In genomic region chr16:16559016-16559877, GRCm38 (mm10) we compare ENCODE assay signal across 8 mouse cellular contexts. TPM values are rescaled to one million over a fixed set of nuclear protein-coding genes. Genes with fewer than 3 reads are reported as not detected.
DNase-seq lines count a peak whose midpoint lies in the region; ATAC-seq lines count a peak whose summit lies in the region.

No protein-coding gene starts in this region.

- no peaks in the 10 kb centered on the region for H3K9me3 ChIP-seq in heart, embryonic 11.5 days (replicated peaks; ENCODE audit: control insufficient read depth, low read length)
- H3K9me3 ChIP-seq in hindbrain, embryonic 12.5 days (replicated peaks) = no peaks in the 10 kb centered on the region
- no peaks in the 10 kb centered on the region for H3K9me3 ChIP-seq in midbrain, embryonic 11.5 days (ENCODE audit: control insufficient read depth, low read length)

- no peaks in the 10 kb centered on the region for H3K36me3 ChIP-seq in heart, embryonic 11.5 days (ENCODE audit: control insufficient read depth, insufficient read depth, low read length)
- H3K36me3 ChIP-seq in hindbrain, embryonic 12.5 days = no peaks in the 10 kb centered on the region
- H3K36me3 ChIP-seq in midbrain, embryonic 11.5 days (ENCODE audit: control insufficient read depth, insufficient read depth, low read length) = no peaks in the 10 kb centered on the region

- DNase-seq in heart, adult 9 months (ENCODE audit: low spot score in 2 of 2) = no peak
- peak; percentile 32 for DNase-seq in brain, embryonic 18.5 days (ENCODE audit: low read depth, low spot score)
- DNase-seq in midbrain, embryonic 11.5 days (ENCODE audit: low spot score, missing footprints) = peak; percentile 91
- DNase-seq in ovary, postnatal 10 days (ENCODE audit: low spot score) = no peak
- no peak for DNase-seq in ovary, postnatal 36 days (ENCODE audit: low spot score)

- H3K4me3 ChIP-seq in heart, embryonic 11.5 days (ENCODE audit: low read depth, low read length) = no peak overlapping the region; the same call in 1 of the 2 replicates
- peak overlapping the region; percentile 50 for H3K4me3 ChIP-seq in hindbrain, embryonic 12.5 days
- H3K4me3 ChIP-seq in midbrain, embryonic 11.5 days (ENCODE audit: low read depth, low read length) = peak overlapping the region; percentile 44

- no peak overlapping the region for H3K9ac ChIP-seq in heart, embryonic 11.5 days (ENCODE audit: low read depth, low read length)
- peak overlapping the region; percentile 61 for H3K9ac ChIP-seq in hindbrain, embryonic 12.5 days
- H3K9ac ChIP-seq in midbrain, embryonic 11.5 days (ENCODE audit: low read length) = peak overlapping the region; percentile 66

- H3K4me2 ChIP-seq in heart, embryonic 11.5 days = peak overlapping the region; percentile 54
- H3K4me2 ChIP-seq in hindbrain, embryonic 12.5 days (replicated peaks) = peak overlapping the region; percentile 61
- peak overlapping the region; percentile 44 for H3K4me2 ChIP-seq in midbrain, embryonic 11.5 days

- H3K4me1 ChIP-seq in heart, embryonic 11.5 days (ENCODE audit: control insufficient read depth, insufficient read depth, low read length) = peaks cover 8% of the 10 kb centered on the region; the same call in 1 of the 2 replicates
- peaks cover 17% of the 10 kb centered on the region for H3K4me1 ChIP-seq in hindbrain, embryonic 12.5 days
- H3K4me1 ChIP-seq in midbrain, embryonic 11.5 days (ENCODE audit: control insufficient read depth, insufficient read depth, low read length) = peaks cover 12% of the 10 kb centered on the region

- no peaks in the 10 kb centered on the region for H3K27me3 ChIP-seq in heart, embryonic 11.5 days (ENCODE audit: control insufficient read depth, insufficient read depth, low read length)
- H3K27me3 ChIP-seq in hindbrain, embryonic 12.5 days = no peaks in the 10 kb centered on the region
- peaks cover 5% of the 10 kb centered on the region; the same call in 1 of the 2 replicates for H3K27me3 ChIP-seq in midbrain, embryonic 11.5 days (ENCODE audit: control insufficient read depth, insufficient read depth, low read length)

- 55% methylated on average over 3 of the region's 3 CpGs for WGBS in heart, embryonic 11.5 days (ENCODE audit: insufficient replicate concordance)
- WGBS in hindbrain, embryonic 12.5 days = 9% methylated on average over 3 of the region's 3 CpGs
- 11% methylated on average over 3 of the region's 3 CpGs for WGBS in midbrain, embryonic 11.5 days

- H3K27ac ChIP-seq in heart, embryonic 11.5 days (ENCODE audit: low read depth, low read length) = peak overlapping the region; percentile 58; the same call in 1 of the 2 replicates
- peak overlapping the region; percentile 94 for H3K27ac ChIP-seq in hindbrain, embryonic 12.5 days
- peak overlapping the region; percentile 97 for H3K27ac ChIP-seq in midbrain, embryonic 11.5 days (ENCODE audit: low read depth, low read length)

- ATAC-seq in heart, embryonic 11.5 days (replicated peaks; ENCODE audit: insufficient number of reproducible peaks, low FRiP score, low TSS enrichment) = no peak
- ATAC-seq in hindbrain, embryonic 12.5 days (ENCODE audit: low FRiP score) = peak; percentile 73
- ATAC-seq in midbrain, embryonic 11.5 days (ENCODE audit: low FRiP score) = peak; percentile 72
- no peak for ATAC-seq in granulocyte monocyte progenitor cell, adult 5-6 weeks (replicated peaks; ENCODE audit: poor library complexity, severe bottlenecking)

RNA-seq across cellular contexts. Expression of gene Fgd4, which starts 41.1 kb away (rescaled TPM):
- polyA plus RNA-seq in heart, embryonic 11.5 days (2014; fragmentation: Nextera tagmentation; extraction: Ambion mirVana) = 9.2 and 11.3 TPM in 2 replicates
- 23.6 and 24.7 TPM in 2 replicates for polyA plus RNA-seq in hindbrain, embryonic 12.5 days (2016; fragmentation: Nextera tagmentation; extraction: Ambion mirVana)
- 15.9 and 20.9 TPM in 2 replicates for polyA plus RNA-seq in midbrain, embryonic 11.5 days (2014; fragmentation: Nextera tagmentation; extraction: Ambion mirVana)
- total RNA-seq in granulocyte monocyte progenitor cell, adult 5-6 weeks (2014; fragmentation: Nextera tagmentation) = 18.9 and 26.8 TPM in 2 replicates
- 36.9 and 38.8 TPM in 2 replicates for total RNA-seq in granulocyte monocyte progenitor cell, adult 5-6 weeks (2017)

Comparison
In these comparisons a context has a peak if more than half of its experiments do, and no peak if none do; other contexts are left out.
1. ATAC-seq: peak in hindbrain, embryonic 12.5 days (single experiment) and midbrain, embryonic 11.5 days (single experiment); none in heart, embryonic 11.5 days (single experiment) and granulocyte monocyte progenitor cell, adult 5-6 weeks (single experiment).
2. DNase-seq: peak in brain, embryonic 18.5 days (single experiment) and midbrain, embryonic 11.5 days (single experiment); none in heart, adult 9 months (0 of 2), ovary, postnatal 10 days (single experiment) and ovary, postnatal 36 days (single experiment).
3. Peak in every context shown above with its lines, with median percentiles within 50 percentile points of each other: H3K27ac ChIP-seq and H3K4me2 ChIP-seq.